Mouse (Mus musculus) hindbrain, embryonic 14.5 days (tissue): ENCODE results near the gene Cse1l. TPM values are rescaled to one million over a fixed set of nuclear protein-coding genes. Genes with fewer than 3 reads are reported as not detected.

Experiments
- ATAC-seq: fragments of 200-750 bp; cut with Nextera tagmentation; 2 replicates; pipeline ENCODE4 v1.8.0; 2017; ENCODE audit warnings: moderate number of reproducible peaks, mild to moderate bottlenecking, moderate TSS enrichment, moderate library complexity; ENCODE audit not compliant: low FRiP score
- DNase-seq: peaks from one replicate; pipeline ENCODE4 v3.0.0-alpha.2; 2015; ENCODE audit warnings: low spot score
- H3K27ac ChIP-seq: fragments of 300-500 bp; sonication (generic); 2 replicates; pipeline ENCODE4 v1.5.1; 2014; ENCODE audit warnings: mild to moderate bottlenecking, moderate library complexity
- H3K27me3 ChIP-seq: fragments of 300-500 bp; sonication (generic); 2 replicates; pipeline ENCODE4 v1.6.1; 2014; ENCODE audit warnings: mild to moderate bottlenecking, low read length, mixed read lengths; ENCODE audit not compliant: control insufficient read depth, insufficient read depth
- H3K36me3 ChIP-seq: fragments of 300-500 bp; sonication (generic); replicated peaks from 2 replicates; pipeline ENCODE4 v1.6.1; 2014; ENCODE audit not compliant: control insufficient read depth, insufficient read depth
- H3K4me1 ChIP-seq: fragments of 300-500 bp; sonication (generic); replicated peaks from 2 replicates; pipeline ENCODE4 v1.6.1; 2014; ENCODE audit warnings: antibody characterized with exemption, low read length, mixed read lengths; ENCODE audit not compliant: control insufficient read depth, insufficient read depth
- H3K4me2 ChIP-seq: fragments of 300-500 bp; sonication (generic); replicated peaks from 2 replicates; pipeline ENCODE4 v1.6.1; 2014; ENCODE audit warnings: mild to moderate bottlenecking, moderate library complexity
- H3K4me3 ChIP-seq: fragments of 300-500 bp; sonication (generic); replicated peaks from 2 replicates; pipeline ENCODE4 v1.5.1; 2014; ENCODE audit warnings: mild to moderate bottlenecking, low read length
- H3K9ac ChIP-seq: fragments of 300-500 bp; sonication (generic); 2 replicates; pipeline ENCODE4 v1.6.1; 2014
- H3K9me3 ChIP-seq: fragments of 300-500 bp; sonication (generic); 2 replicates; pipeline ENCODE4 v1.6.1; 2016; ENCODE audit warnings: low read length; ENCODE audit not compliant: control insufficient read depth
- WGBS: fragments of 180-500 bp; shearing (Covaris S2); extraction: QIAGEN DNeasy Blood & Tissue Kit; methylation state at CpG from one replicate; pipeline ENCODE4 v1.1.7; 2014; 5-methylcytosine and 5-hydroxymethylcytosine counted together
- polyA plus RNA-seq: library from polyadenylated mRNA; unstranded; fragments of >200 nt; fragmentation: Nextera tagmentation; extraction: Ambion mirVana; gene quantifications from 2 replicates; pipeline ENCODE4 v1.2.1, GENCODE M21; 2014

Cse1l gene
- polyA plus RNA-seq, 1 experiment from 2014 or later: 112 TPM

GRCm38 (mm10) chr2:166950853-166951648 is 45.2 kb downstream of the Cse1l start:
- Histone ChIP-seq H3K4me3 (no peak overlapping the region), H3K9ac (no peak overlapping the region), H3K27me3 (no peaks in the 10 kb centered on the region), H3K9me3 (no peaks in the 10 kb centered on the region), H3K4me2 (no peak overlapping the region), H3K36me3 (peaks cover 97% of the 10 kb centered on the region), H3K27ac (no peak overlapping the region), H3K4me1 (no peaks in the 10 kb centered on the region)
- ATAC-seq: no peak
- peak; percentile 59 for DNase-seq
- 77% methylated on average over 14 of the region's 14 CpGs for WGBS

DNA sequence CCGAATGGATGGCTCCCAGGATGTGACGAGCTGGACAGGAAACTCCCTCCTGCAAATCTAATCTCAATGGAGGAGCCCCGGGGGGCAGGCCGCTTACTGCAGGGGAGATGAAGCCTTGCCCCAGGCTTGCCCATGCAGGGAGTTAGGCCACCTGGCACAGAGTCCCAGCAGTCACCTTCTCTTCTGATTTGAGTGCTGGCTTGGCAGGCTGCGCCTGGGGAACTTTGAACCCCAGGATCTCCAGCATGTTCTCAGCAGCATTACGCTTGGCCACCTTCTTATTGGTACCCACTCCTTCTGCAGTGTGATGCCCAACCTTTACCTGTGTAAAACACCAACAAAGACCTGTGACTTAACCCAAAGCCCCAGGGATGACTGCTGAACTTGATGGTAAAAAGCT is 46.3 kb downstream of the Cse1l start:
- Histone ChIP-seq H3K9ac (no peak overlapping the region), H3K4me3 (no peak overlapping the region), H3K36me3 (peaks cover 96% of the 10 kb centered on the region), H3K27ac (no peak overlapping the region), H3K4me1 (no peaks in the 10 kb centered on the region), H3K9me3 (no peaks in the 10 kb centered on the region), H3K27me3 (no peaks in the 10 kb centered on the region), H3K4me2 (no peak overlapping the region)
- ATAC-seq (no peak), DNase-seq (no peak)
- 83% methylated on average over 6 of the region's 6 CpGs for WGBS

DNA sequence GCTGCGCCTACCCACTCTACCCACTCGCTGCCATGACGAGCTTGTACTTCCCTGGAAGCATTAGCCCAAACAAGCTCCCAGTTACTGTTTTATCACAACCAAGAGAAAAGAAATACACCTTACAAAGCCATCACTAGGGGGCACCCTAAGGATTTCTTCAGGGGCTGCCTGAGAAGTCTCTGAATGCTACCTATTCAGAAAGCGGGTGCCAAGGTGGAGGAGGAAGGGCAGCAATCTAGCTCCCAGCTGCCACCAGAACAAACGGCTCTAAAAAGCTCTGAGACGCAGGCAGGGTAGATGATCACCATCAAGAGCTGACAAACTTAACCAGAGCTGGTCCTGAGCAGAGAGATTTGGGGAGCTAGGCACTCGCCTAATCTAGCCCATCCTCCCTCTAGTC is 51.0 kb downstream of the Cse1l start:
- Histone ChIP-seq H3K4me3 (no peak overlapping the region), H3K4me2 (no peak overlapping the region), H3K27me3 (no peaks in the 10 kb centered on the region), H3K36me3 (peaks cover 81% of the 10 kb centered on the region), H3K9ac (no peak overlapping the region), H3K9me3 (no peaks in the 10 kb centered on the region), H3K4me1 (no peaks in the 10 kb centered on the region), H3K27ac (no peak overlapping the region)
- DNase-seq: peak; percentile 61
- 60% methylated on average over 7 of the region's 7 CpGs for WGBS
- ATAC-seq: no peak

DNA sequence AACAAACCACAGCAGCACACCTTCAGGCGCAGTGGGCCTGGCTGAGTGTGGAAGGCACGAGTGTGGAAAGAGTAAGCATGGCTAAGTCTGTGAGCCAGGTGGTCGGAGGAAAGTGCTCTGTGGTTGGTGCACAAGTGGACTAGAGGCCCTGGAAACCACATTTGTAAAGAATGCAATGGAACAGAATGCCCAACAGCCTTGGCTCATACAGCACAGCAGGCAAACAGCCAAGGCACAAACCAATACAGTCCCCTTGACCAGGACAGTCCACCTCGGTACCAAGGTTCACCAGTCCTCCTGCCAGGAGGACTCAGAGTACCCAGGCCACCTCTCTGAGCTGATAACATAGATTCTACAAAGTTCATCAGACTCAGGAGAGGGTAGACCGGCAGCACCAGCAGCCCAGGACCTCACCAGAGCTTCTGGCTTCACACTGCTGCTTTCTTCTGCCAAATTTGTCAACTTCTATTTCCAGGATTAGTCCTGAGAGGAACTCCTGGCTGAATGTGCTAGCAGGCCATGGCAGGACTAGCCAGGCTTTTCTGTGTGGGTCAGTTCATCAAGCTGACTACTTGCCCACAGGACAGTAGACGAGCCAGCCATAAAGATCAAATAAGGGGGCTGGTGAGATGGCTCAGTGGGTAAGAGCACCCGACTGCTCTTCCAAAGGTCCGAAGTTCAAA is 54.9 kb downstream of the Cse1l start:
- no peak for DNase-seq
- no peak overlapping the region for H3K9ac ChIP-seq
- peaks cover 59% of the 10 kb centered on the region for H3K36me3 ChIP-seq
- H3K9me3 ChIP-seq: no peaks in the 10 kb centered on the region
- no peak overlapping the region for H3K27ac ChIP-seq
- H3K4me1 ChIP-seq: no peaks in the 10 kb centered on the region
- H3K4me2 ChIP-seq: no peak overlapping the region
- WGBS: 89% methylated on average over 8 of the region's 8 CpGs
- no peak overlapping the region for H3K4me3 ChIP-seq
- no peaks in the 10 kb centered on the region for H3K27me3 ChIP-seq
- ATAC-seq: no peak

- no peaks in the 10 kb centered on the region for H3K27me3 ChIP-seq
- no peaks in the 10 kb centered on the region for H3K4me1 ChIP-seq
- H3K27ac ChIP-seq: no peak overlapping the region
- no peak overlapping the region for H3K4me3 ChIP-seq
- H3K4me2 ChIP-seq: no peak overlapping the region
- 92% methylated on average over 8 of the region's 8 CpGs for WGBS
- peaks cover 39% of the 10 kb centered on the region for H3K36me3 ChIP-seq
- H3K9ac ChIP-seq: no peak overlapping the region
- ATAC-seq: no peak
- no peaks in the 10 kb centered on the region for H3K9me3 ChIP-seq
- no peak for DNase-seq
These were observed 57.4 kb downstream of the Cse1l start for GRCm38 (mm10) chr2:166963257-166963656.

DNA sequence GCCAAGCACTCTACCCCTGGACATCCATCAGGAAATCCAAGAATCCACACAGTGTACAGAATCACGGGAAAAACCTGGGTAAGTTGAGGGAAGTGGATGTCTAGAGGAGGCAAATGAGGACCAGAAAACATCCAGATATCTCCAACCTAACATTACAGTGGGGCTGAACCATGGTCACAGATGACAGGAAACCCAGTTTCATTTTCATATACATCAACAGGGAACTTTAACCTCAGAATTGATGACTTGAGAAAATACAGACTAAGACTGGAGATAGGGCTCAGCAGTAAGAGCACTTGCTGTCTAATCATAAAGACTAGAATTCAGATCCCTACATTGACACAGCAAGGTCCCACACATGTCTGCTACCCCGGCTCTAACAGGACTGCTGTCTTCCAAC is 58.9 kb downstream of the Cse1l start:
- Histone ChIP-seq H3K9ac (no peak overlapping the region), H3K27ac (no peak overlapping the region), H3K9me3 (no peaks in the 10 kb centered on the region), H3K27me3 (no peaks in the 10 kb centered on the region), H3K4me2 (no peak overlapping the region), H3K36me3 (peaks cover 28% of the 10 kb centered on the region), H3K4me1 (no peaks in the 10 kb centered on the region), H3K4me3 (no peak overlapping the region)
- 88% methylated on average over 2 of the region's 2 CpGs for WGBS
- no peak for DNase-seq
- ATAC-seq: no peak

DNA sequence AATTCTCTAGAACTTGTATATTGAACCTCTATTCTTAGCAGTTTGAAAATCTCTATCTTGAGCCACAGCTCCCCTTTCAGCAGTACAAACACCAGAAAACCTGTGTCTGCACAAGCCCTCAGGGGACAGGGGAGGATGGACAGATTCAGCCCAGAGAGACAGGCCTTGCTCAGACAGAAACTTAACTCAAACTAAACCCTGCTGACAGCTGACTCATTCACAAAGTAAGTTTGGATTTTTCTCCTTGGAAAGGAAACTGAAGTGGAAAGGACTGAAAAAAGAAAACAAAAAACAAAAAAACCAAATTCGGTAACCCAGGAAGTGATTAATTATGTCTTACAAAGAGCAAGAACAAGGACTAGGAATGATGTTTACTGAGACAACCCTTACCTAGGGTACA is 67.3 kb downstream of the Cse1l start:
- ATAC-seq (no peak), DNase-seq (no peak)
- Histone ChIP-seq H3K9ac (no peak overlapping the region), H3K27me3 (no peaks in the 10 kb centered on the region), H3K4me3 (no peak overlapping the region), H3K9me3 (no peaks in the 10 kb centered on the region), H3K36me3 (no peaks in the 10 kb centered on the region), H3K27ac (no peak overlapping the region), H3K4me2 (no peak overlapping the region), H3K4me1 (peaks cover 15% of the 10 kb centered on the region; the same call in 1 of the 2 replicates)
- 87% methylated on average over 1 of the region's 1 CpGs for WGBS

GRCm38 (mm10) chr2:166974177-166974872 is 68.5 kb downstream of the Cse1l start:
- DNase-seq (no peak), ATAC-seq (no peak)
- Histone ChIP-seq H3K4me3 (no peak overlapping the region), H3K9ac (no peak overlapping the region), H3K4me1 (peaks cover 15% of the 10 kb centered on the region; the same call in 1 of the 2 replicates), H3K4me2 (no peak overlapping the region), H3K27ac (no peak overlapping the region), H3K9me3 (no peaks in the 10 kb centered on the region), H3K27me3 (no peaks in the 10 kb centered on the region), H3K36me3 (no peaks in the 10 kb centered on the region)
- WGBS: 77% methylated on average over 6 of the region's 6 CpGs

- Histone ChIP-seq H3K4me1 (peaks cover 15% of the 10 kb centered on the region; the same call in 1 of the 2 replicates), H3K9ac (no peak overlapping the region), H3K4me3 (no peak overlapping the region), H3K27me3 (no peaks in the 10 kb centered on the region), H3K9me3 (no peaks in the 10 kb centered on the region), H3K4me2 (no peak overlapping the region), H3K36me3 (no peaks in the 10 kb centered on the region), H3K27ac (no peak overlapping the region)
- no peak for DNase-seq
- ATAC-seq: no peak
- 78% methylated on average over 3 of the region's 3 CpGs for WGBS
These were observed 70.5 kb downstream of the Cse1l start for GRCm38 (mm10) chr2:166976356-166976755.
